Mouse (Mus musculus) left cerebral cortex, postnatal 10 days (tissue): ENCODE data around the gene Shh. TPM values are rescaled to one million over a fixed set of nuclear protein-coding genes. Genes with fewer than 3 reads are reported as not detected.

Source experiments
- DNase-seq, 2 experiments: peaks; one replicate each; pipeline ENCODE4 v3.0.0; 2021 to 2022; ENCODE audit warnings: low spot score in 2 of 2, mixed read lengths in 1 of 2; ENCODE audit errors: extremely low spot score in 1 of 2
- intact Hi-C: fragments of 180-260 bp; cut with DNase I; formaldehyde crosslinking; loops from one replicate; pipeline ENCODE4 v1.15.1; 2025
- total RNA-seq, 2 experiments: library from RNA; stranded (reverse); gene quantifications; 2 replicates each; pipeline ENCODE4 v1.2.3; 2021

The Shh gene
- total RNA-seq, 2 experiments from 2014 or later: 2.2 to 3.0 TPM

DNA sequence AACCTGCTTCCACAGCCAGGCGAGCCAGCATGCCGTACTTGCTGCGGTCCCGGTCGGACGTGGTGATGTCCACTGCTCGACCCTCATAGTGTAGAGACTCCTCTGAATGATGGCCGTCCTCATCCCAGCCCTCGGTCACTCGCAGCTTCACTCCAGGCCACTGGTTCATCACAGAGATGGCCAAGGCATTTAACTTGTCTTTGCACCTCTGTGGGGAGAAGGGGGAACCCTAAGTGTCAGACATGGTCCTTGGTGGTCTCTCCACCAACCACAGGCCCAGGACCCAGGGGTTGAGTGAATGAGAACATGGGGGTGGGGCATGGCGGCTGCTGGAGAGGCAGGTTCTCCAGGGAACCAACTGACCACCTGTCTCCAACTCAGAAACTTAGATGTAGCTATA is 5.7 kb downstream of the Shh start:
- DNase-seq: no peak
- intact Hi-C loops: no loop called here

- no peak for DNase-seq
- intact Hi-C loops: no loop called here
Measured at GRCm38 (mm10) chr5:28460556-28461350, 6.3 kb downstream of the Shh start.

DNA sequence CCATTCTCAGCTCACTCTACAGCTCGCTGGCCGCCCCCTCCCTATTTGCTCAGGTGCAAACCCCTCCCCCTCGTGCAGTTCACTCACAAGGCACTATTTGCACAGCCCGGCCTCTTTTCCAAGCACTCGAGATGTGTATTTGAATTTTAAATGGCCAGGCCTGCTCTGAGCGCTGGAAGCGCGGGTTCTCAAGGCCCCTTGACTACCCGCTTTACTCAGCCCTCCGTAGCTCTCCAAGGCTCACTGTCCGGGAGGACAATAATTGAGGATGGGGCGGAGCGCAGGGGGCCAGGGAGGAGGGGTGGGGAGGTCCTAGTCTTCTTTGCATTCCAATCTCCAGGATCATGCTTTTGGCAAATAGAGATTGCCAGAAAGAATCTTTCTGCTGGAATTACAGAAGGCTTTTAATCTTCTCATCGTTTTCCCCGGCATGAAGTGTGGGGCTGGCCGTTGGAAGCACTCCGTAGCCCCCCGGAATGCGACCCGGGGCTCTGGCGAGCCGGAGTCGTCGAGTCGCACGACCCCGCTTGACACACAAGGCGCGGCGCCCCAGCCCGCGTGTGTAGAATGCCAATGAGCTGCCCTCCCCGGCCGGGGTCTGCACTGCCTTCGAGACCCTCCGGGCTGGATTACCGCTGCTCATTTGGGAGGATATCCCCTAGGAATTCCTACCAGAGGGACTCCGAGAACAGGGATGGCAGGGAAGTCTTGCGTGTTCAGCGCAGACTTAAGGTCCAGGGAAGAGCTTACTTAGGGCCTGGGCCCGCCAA is 7.4 kb downstream of the Shh start:
- intact Hi-C loops: loop anchor here (10.0 kb wide), 1 partner anchor 875 kb away; no protein-coding TSS in a partner anchor
- DNase-seq: no peak

DNA sequence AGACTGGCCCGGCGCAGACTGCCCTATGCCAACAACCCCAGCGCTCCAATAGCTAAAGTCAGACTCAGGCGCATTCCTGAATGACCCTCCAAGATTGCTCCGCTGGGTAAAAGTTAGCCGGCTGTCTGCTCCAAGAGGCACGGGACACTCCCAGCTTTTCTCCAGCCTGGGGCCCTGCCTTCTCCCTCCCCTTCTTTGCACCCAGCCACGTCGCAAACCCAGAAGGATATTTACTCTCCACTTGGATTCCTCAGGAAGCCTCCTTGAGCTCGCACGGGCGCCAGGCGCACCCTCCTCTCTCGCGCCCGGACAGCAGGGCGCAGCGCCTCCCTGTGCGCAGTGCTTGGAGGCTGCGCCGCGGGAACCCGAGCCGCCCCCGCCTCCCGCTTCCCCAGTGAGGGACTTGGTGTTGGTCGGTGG is 8.2 kb downstream of the Shh start:
- no peak for DNase-seq
- intact Hi-C loops: loop anchor here (10.0 kb wide), 1 partner anchor 876 kb away; no protein-coding TSS in a partner anchor

- intact Hi-C loops: loop anchor here (10.0 kb wide), 1 partner anchor 877 kb away; no protein-coding TSS in a partner anchor
- DNase-seq: no peak
Measured at GRCm38 (mm10) chr5:28457921-28458641, 9.0 kb downstream of the Shh start.

DNA sequence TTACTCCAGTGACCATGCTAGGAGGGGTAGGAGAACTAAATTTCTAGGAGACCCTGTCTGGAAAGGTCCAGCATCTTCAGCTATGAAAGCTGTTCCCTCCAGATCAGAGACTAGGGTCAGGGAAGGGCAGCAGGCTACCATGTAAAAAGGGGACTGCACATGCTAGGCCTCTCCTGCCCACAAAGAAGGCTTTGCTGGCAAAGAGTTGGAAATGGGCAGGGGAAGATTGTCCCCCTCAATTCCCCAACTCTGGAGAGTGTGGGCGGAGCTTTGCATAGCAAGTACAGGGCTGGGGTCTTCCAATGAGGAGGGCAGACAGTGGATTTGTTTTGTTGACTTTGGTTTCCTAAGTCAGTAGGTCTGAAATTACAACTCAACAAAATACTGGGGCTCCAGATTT is 10.7 kb downstream of the Shh start:
- no peak for DNase-seq

GRCm38 (mm10) chr5:28455721-28456120 is 11.3 kb downstream of the Shh start:
- intact Hi-C loops: loop anchor here (10.0 kb wide), 1 partner anchor 879 kb away; no protein-coding TSS in a partner anchor
- no peak for DNase-seq

More for the DNA sequence above, 10.7 kb downstream of the Shh start:
- intact Hi-C loops: loop anchor here (10.0 kb wide), 1 partner anchor 878 kb away; no protein-coding TSS in a partner anchor

- intact Hi-C loops: loop anchor here (5.0 to 10.0 kb wide), 2 partner anchors 583 to 880 kb away; no protein-coding TSS in a partner anchor
- no peak for DNase-seq
Measured at GRCm38 (mm10) chr5:28454546-28454945, 12.5 kb downstream of the Shh start.

DNA sequence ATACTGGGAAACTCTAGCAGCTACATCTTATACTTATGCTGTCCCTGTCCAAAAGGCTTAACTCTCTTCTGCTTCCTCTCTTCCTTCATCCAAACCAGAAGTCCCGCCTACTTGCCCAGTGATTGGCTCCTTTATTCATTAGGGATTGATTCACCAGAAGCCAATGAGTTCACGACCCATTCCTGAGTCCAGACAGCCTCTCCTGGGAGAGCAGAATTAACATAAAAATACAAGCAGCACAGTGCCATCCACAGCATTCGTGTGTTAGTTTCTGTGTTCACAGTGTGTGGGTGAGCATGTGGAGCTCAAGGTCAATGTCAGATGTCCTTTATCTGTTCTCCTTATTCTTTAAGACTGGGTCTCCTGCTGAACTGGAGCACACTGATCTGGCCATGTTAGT is 13.5 kb downstream of the Shh start:
- DNase-seq: no peak
- intact Hi-C loops: loop anchor here (2.0 to 10.0 kb wide), 3 partner anchors 584 to 881 kb away; no protein-coding TSS in a partner anchor

DNA sequence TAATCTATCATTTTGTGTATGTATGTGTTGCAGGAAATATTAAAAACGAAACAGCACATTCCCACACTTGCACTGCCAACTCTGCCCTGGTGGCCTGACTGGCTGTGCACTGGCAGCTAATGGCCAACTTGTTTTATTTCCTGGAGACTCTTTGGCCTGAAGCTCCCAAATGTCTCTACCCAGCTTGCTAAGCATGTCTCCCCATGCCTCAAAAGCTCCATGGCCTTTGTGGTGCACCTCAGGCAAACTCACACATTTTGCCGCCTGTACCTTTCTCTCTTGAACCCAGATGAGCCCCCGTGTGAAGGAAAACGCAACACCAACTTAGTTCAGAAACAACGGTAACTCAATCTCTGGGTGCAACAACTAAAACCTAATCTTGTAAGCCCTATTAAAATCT is 14.0 kb downstream of the Shh start:
- DNase-seq: no peak
- intact Hi-C loops: loop anchor here (2.0 to 10.0 kb wide), 3 partner anchors 584 to 882 kb away; no protein-coding TSS in a partner anchor

DNA sequence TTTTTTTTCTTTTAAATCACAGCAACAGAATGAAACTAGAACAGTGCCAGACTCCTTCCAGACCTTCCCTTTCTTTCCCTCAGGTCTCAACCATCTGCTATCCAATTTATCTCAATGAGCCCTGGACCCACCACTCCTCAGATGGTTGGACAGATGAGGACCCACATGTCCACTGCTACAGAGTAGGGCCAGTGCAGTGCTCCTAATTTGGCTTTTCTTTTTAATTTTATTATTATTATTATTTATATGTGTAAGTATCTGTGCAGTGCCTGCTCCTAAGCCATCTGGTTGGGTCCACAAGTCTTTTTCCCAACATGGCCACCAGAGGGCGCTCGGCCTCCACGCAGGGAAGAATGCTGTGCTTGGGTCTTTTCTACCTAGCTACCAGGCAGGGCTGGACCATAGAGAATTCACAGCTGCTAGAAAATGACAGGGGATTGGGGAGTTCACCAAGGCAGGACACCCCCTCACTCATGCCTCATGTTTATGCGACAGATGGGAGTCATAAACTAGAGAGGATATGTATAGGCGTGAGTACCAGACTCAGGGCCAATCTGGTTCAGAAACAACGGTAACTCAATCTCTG is 15.9 kb downstream of the Shh start:
- peak; percentile 80 for DNase-seq

GRCm38 (mm10) chr5:28450126-28450890 is 16.7 kb downstream of the Shh start:
- DNase-seq: no peak
- intact Hi-C loops: loop anchor here (5.0 to 10.0 kb wide), 2 partner anchors 587 to 884 kb away; no protein-coding TSS in a partner anchor

More for the DNA sequence above, 15.9 kb downstream of the Shh start:
- intact Hi-C loops: loop anchor here (5.0 to 10.0 kb wide), 2 partner anchors 586 to 884 kb away; no protein-coding TSS in a partner anchor

- intact Hi-C loops: no loop called here
- no peak for DNase-seq
Measured at GRCm38 (mm10) chr5:28425926-28426325, 41.1 kb downstream of the Shh start.

DNA sequence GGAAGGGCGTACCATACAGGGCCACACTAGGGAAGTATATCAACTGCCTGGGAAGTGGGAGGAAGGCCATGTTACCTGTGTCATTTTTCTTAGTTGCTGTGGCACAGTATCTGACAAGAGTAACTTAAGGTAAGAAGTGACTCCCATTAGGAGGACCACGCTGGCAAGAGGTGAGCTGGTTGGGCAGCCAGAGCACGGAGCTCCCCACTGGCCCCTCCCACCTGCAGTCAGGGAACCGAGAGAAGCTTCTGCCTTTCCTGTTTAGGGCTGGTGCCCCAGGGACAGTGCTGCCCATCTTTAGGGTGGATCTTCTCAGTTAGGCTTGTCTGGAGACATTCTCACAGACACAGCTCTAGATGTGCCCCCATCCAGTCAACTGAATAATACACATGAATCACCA is 43.3 kb downstream of the Shh start:
- intact Hi-C loops: no loop called here
- DNase-seq: no peak

GRCm38 (mm10) chr5:28419640-28420265 is 47.3 kb downstream of the Shh start:
- no peak for DNase-seq
- intact Hi-C loops: no loop called here

DNA sequence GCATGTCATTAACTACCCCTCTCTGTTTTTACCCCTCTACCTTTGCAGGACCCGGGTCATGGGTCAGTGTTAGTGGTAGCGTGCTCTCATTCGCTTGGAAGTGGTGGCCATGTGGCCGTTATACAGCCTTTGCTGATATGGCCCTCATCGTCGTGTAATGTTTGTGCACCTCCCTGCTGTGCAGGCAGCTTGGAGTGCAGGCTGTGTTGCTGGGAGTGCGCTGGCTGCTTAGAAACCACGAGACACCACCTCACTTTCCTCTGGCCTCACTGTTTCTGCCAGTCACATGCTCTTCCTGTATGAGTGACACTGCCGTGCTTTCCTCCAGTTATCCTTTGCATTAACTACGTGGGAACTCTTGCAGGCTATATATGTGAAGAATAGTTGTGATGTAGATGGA is 48.3 kb downstream of the Shh start:
- intact Hi-C loops: no loop called here
- no peak for DNase-seq

DNA sequence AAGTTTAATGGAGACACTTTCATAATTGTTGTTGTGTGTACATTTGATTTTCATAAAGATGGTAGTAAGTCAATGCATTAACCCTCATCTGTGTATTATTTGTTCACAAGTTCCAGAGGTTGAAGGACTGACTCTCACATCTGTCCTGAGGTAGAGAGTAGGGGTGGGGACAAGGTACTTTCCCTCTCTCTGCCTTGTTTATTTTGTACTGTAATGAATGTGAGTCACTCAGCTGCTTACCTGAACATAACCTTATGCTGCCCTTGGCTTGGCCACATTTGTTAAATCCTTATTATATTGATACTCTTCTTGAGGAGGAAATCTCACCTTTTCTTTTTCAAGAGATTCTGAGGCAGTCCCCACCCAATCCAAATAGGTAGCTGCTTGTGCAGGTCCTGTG is 51.0 kb downstream of the Shh start:
- no peak for DNase-seq
- intact Hi-C loops: no loop called here
